Mouse (Mus musculus): ENCODE measurements at regions not wholly inside any gene's neighbourhood (a gene's known extent, or its start where the extent isn't known, plus 50 kb on each side); places are given as distances from the start of the nearest gene placed in this dataset.

DNA sequence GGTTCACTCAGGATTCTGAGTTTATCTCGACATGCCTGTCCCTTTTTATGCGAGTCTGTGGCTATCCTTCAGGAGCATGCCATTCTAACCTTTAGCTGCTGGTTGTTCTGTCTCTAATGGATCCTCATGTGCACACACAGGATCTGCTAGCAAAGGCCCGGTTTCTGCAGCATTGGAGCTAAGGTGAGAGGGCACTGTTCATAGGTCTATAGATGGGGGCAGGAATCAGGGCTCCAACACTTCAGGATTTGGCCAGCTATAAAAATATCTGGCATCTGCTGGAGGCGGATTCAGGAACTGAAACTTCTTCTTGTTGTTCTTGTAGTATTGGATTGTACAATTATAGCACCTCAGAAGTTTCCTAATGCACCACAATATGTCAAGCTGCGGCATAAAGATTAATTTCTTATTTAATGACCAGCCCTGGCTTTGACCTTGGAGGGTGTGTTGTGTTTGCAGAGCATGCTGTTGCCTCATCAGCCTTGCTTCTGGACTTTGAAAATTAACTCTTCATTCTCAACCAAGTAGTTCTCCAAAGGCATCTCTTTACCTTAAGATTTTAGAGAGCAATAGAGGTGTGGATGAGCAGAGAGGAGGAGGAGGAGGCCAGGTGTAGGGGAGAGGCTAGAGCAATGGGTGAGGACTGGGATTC lies 104.4 kb upstream of the Shh start:
- Histone ChIP-seq H3K4me2 (replicated peaks) (no peak overlapping the region), H3K36me3 (no peaks in the 10 kb centered on the region), H3K4me1 (no peaks in the 10 kb centered on the region), H3K4me3 (no peak overlapping the region), H3K9ac (no peak overlapping the region), H3K27ac (no peak overlapping the region), H3K27me3 (no peaks in the 10 kb centered on the region), H3K9me3 (no peaks in the 10 kb centered on the region)
- WGBS, result 88% methylated on average over 5 of the region's 5 CpGs
- ATAC-seq (ENCODE audit: low FRiP score, low read depth), result no peak

DNA sequence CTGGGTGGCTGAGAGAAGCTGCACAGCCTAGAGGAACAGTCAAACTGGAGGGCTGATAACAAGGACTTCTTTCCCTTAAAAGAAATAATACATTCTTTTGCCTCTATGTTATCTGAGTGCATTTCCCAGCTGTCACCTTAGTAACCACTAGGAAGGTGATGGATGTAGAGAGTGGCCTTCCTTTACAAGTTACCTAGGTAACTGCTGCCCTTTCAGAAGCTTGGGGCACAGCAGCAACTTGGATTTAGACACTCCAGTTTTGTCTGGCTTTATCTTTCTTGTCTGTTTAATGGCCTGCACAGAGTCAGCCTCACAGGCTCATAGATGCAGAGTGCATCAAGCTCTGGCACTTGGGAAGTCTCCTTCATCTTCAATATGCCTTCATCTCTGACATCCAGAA lies 101.4 kb upstream of the Shh start:
- Histone ChIP-seq H3K27ac (no peak overlapping the region), H3K27me3 (no peaks in the 10 kb centered on the region), H3K36me3 (no peaks in the 10 kb centered on the region), H3K9me3 (no peaks in the 10 kb centered on the region), H3K4me1 (no peaks in the 10 kb centered on the region), H3K9ac (no peak overlapping the region), H3K4me2 (replicated peaks) (no peak overlapping the region), H3K4me3 (no peak overlapping the region)
- no peak for ATAC-seq (ENCODE audit: low FRiP score, low read depth)

DNA sequence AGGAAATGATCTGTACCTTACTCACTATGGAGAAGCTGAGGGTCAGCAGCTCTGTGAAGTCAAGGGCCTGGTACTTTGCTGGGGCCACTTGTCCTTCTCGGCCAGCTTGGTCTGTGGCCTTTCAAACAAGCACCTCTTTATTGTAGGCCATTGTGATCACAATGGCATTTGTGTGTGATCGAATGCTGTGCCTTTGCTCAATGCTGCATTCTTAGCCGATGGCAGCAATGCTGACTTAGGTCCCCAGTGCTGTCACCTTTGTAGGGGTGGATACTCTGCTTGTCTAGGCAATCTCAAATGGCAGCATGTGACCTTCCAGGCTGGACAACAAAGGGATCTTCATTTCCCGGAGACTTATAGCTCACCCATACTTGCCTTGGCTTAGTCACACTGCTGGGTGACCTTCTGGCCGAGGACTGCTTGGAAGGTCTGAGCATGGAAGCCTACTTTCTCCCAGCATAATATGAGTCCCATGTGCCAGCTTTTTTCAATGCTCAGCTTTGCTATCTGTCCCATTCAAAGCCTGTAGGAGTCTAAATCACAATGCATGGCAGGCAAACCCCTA lies 100.4 kb upstream of the Shh start:
- 83% methylated on average over 5 of the region's 5 CpGs for WGBS
- Histone ChIP-seq H3K9me3 (no peaks in the 10 kb centered on the region), H3K27ac (no peak overlapping the region), H3K4me1 (no peaks in the 10 kb centered on the region), H3K4me2 (replicated peaks) (no peak overlapping the region), H3K9ac (no peak overlapping the region), H3K36me3 (no peaks in the 10 kb centered on the region), H3K4me3 (no peak overlapping the region), H3K27me3 (no peaks in the 10 kb centered on the region)
- ATAC-seq (ENCODE audit: low FRiP score, low read depth), result no peak

DNA sequence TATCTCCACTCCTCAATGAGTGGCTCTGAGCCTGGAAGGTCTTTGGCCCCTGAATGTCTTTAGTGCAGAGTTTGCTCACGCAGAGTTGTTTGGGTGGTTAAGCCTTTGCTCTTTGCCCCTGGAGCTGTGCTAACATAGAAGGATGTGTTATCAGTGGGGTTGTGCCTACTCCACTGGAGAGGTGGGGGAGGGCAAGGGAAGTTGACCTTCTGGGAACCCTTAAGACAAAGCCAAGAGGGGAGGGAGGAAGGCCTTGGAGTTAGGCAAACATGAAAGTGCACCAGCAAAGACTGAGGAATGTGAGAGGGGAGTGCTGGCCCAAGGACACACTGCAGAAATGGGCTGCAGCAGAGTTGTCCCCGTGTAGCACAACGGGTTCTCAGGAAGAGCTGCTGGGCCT lies 96.3 kb upstream of the Shh start:
- no peaks in the 10 kb centered on the region for H3K4me1 ChIP-seq
- no peak overlapping the region for H3K4me3 ChIP-seq
- H3K9ac ChIP-seq, result no peak overlapping the region
- no peak overlapping the region for H3K27ac ChIP-seq
- ATAC-seq (ENCODE audit: low FRiP score, low read depth), result no peak
- H3K4me2 ChIP-seq (replicated peaks), result no peak overlapping the region
- H3K9me3 ChIP-seq, result no peaks in the 10 kb centered on the region
- H3K27me3 ChIP-seq, result no peaks in the 10 kb centered on the region
- WGBS, result 31% methylated on average over 3 of the region's 3 CpGs
- H3K36me3 ChIP-seq, result no peaks in the 10 kb centered on the region

DNA sequence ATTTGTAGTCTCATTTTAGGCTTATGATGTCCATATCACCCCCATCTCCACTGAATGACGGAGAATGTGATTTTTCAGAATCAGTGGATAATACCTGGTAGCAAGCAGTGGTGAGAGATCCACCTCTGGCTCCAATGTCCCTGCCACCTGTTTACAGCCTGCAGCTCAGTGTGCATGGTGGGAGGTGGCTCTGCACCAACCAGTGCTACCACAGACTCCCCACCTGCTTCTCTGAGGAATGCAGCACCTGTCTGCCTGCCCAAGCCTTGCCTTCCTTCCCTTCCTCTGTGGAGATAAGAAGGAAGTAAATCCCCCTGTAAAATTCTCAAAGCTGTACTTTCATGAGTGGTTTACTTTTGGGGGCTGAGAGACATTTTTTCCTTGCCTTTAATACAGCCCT lies 95.9 kb upstream of the Shh start:
- Histone ChIP-seq H3K4me3 (no peak overlapping the region), H3K4me1 (no peaks in the 10 kb centered on the region), H3K4me2 (replicated peaks) (no peak overlapping the region), H3K36me3 (no peaks in the 10 kb centered on the region), H3K27ac (no peak overlapping the region), H3K27me3 (no peaks in the 10 kb centered on the region), H3K9me3 (no peaks in the 10 kb centered on the region), H3K9ac (no peak overlapping the region)
- 76% methylated on average over 1 of the region's 1 CpGs for WGBS
- ATAC-seq (ENCODE audit: low FRiP score, low read depth), result no peak

DNA sequence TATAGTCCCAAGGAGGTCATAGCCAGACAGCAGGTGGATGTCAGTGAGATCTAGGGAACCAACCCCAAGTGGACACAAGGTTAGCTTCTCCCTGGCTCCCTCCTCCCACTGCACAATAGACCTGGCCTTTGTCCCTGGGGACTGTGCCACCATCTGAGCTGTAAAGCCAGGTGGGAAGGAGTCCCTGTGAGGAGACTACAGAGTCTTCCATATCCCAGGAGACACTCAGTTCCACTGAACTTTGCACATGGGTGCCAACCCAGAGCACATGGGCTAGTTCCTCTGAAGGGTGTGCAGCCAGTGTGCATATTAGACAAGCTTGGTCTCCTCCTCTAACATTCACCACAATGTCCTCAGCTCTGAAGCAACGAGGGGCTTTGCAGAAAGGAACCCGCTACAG lies 86.5 kb upstream of the Shh start:
- Histone ChIP-seq H3K4me2 (replicated peaks) (no peak overlapping the region), H3K9me3 (no peaks in the 10 kb centered on the region), H3K9ac (no peak overlapping the region), H3K27me3 (no peaks in the 10 kb centered on the region), H3K27ac (no peak overlapping the region), H3K4me3 (no peak overlapping the region), H3K4me1 (no peaks in the 10 kb centered on the region), H3K36me3 (no peaks in the 10 kb centered on the region)
- WGBS, result 91% methylated on average over 2 of the region's 2 CpGs
- no peak for ATAC-seq (ENCODE audit: low FRiP score, low read depth)

DNA sequence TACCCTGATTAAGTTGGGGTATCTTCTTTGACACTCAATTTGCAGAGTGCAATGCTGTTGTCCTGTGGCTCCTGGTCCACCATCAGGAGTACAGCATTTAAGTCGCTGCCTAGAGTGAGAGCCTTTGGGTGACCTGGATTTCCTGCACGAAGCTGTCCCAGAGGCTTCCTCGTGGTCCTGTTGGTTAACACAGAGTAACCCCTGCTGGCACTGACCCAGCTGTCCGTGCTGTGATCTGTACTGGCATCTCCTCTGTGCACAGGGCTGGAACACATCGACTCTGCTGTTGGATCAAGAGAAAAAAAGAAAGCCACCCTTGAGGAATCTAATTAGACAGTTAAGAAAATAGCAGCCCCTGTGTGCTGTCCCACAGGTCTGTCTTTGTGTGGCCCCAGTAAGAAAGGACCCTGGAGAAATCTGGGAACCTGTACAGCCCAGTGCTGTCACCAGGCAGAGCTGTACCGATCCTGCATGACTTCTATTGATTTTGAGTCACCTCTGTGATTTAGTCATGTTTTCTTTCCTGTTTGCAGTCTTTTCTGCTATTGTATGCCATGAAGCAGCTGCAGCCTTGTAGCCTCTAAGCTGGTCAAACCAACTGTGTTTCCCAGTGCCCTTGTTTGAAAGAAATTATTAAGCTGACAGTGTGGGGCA lies 63.3 kb upstream of the Shh start:
- Histone ChIP-seq H3K4me3 (no peak overlapping the region), H3K9me3 (no peaks in the 10 kb centered on the region), H3K4me2 (replicated peaks) (no peak overlapping the region), H3K27ac (no peak overlapping the region), H3K36me3 (no peaks in the 10 kb centered on the region), H3K9ac (no peak overlapping the region), H3K27me3 (no peaks in the 10 kb centered on the region), H3K4me1 (no peaks in the 10 kb centered on the region)
- no peak for ATAC-seq (ENCODE audit: low FRiP score, low read depth)
- WGBS, result 63% methylated on average over 6 of the region's 6 CpGs

DNA sequence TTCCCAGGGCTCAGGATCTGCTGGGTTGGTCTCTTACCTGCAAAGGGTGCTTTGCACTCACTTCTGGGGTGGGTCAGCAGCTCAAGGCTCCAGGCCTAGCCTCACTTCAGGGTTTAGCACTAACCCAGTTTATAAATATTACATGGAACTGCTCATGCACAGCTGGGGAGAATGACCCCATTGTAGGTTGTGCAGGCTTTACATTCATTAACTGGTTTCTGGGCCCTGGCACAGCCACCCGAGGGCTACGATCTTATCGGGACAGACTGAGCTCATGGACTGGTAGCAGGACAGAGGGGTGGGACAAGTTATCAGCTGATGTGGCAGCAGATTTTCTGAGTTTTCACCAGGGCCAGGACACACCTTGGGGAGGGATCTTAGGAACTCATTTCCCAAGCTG lies 59.4 kb upstream of the Shh start:
- H3K36me3 ChIP-seq, result no peaks in the 10 kb centered on the region
- no peak overlapping the region for H3K27ac ChIP-seq
- ATAC-seq (ENCODE audit: low FRiP score, low read depth), result no peak
- H3K4me1 ChIP-seq, result peaks cover 1% of the 10 kb centered on the region; the same call in 1 of the 2 replicates
- WGBS, result 85% methylated on average over 3 of the region's 3 CpGs
- no peak overlapping the region for H3K4me2 ChIP-seq (replicated peaks)
- no peaks in the 10 kb centered on the region for H3K9me3 ChIP-seq
- no peaks in the 10 kb centered on the region for H3K27me3 ChIP-seq
- no peak overlapping the region for H3K4me3 ChIP-seq
- no peak overlapping the region for H3K9ac ChIP-seq

DNA sequence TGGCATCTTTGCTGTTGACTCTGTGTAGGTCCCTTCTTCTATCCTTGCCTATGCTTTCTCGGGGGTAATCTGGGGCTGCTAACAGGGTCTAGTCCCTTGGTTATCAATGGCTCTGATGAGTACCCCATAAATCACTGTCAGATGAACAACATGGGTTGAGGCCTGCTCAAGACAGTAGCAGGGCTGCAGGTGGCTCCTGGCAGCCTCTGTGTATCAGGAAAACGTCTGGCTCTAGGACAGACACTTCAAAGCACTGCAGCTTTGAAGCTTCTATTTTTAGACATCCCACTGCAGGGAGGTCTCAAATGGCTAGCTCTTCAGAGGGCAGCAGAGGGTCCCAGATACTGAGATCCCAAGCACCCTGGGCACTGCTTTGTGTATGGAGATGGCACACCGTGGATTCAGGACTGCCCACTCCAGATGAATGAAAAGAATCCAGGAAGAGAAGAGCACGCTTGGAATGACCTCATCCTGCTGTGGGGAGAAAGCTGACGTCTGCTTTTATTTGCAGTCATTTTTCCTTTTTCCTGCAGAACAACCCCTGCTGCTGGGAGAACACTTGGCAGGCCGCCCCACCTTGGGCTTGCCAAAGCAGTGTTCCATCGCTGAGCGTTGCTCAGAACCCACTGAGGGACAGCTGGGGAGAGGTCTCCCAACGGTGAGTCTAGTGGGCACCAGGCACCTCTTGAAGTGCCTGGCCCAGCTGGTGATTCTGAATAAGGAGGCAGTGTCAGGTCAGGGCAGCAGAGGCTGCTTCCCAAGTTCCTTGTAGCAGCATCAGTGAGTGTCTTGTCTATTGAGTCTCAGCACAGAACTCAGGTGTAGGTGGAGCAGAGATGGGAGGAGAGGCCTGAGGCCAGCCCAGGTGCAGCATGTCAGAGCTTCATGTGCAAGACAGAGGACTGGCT lies 54.0 kb upstream of the Shh start:
- H3K9me3 ChIP-seq, result no peaks in the 10 kb centered on the region
- no peak overlapping the region for H3K4me2 ChIP-seq (replicated peaks)
- H3K4me1 ChIP-seq, result peaks cover 4% of the 10 kb centered on the region; the same call in 1 of the 2 replicates
- H3K9ac ChIP-seq, result no peak overlapping the region
- H3K27ac ChIP-seq, result no peak overlapping the region
- H3K4me3 ChIP-seq, result no peak overlapping the region
- H3K27me3 ChIP-seq, result no peaks in the 10 kb centered on the region
- peak; percentile 32; the same call in 1 of the 2 replicates for ATAC-seq (ENCODE audit: low FRiP score, low read depth)
- 44% methylated on average over 9 of the region's 9 CpGs for WGBS
- no peaks in the 10 kb centered on the region for H3K36me3 ChIP-seq

DNA sequence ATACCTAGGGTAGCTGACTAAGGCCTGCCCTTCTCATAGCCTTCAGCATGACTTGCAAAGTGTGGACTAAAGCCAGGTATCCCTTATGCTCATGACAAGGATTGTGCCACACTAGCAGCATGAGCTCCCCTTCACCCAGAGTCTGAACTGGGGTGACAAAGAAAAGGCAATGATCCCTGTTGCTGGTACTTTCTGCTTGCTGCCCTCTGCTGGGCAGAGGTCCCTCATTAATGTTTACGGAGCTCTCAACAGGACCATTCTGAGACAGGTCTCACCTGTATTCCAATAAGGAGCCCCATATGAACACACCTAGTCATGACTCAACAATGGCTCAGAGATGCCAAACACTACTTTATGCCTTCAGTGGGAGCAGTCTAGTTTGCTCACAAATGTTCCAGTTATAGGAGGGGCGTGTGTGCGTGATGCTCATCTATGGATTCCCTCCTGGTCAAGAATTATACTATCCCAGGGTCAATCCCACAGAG lies 52.0 kb upstream of the Shh start:
- H3K9ac ChIP-seq, result no peak overlapping the region
- WGBS, result 79% methylated on average over 3 of the region's 3 CpGs

More for the DNA sequence above, 52.0 kb upstream of the Shh start:
- Histone ChIP-seq H3K4me1 (peaks cover 4% of the 10 kb centered on the region; the same call in 1 of the 2 replicates), H3K27ac (no peak overlapping the region), H3K27me3 (no peaks in the 10 kb centered on the region), H3K4me3 (no peak overlapping the region), H3K4me2 (replicated peaks) (no peak overlapping the region), H3K36me3 (no peaks in the 10 kb centered on the region), H3K9me3 (no peaks in the 10 kb centered on the region)
- ATAC-seq (ENCODE audit: low FRiP score, low read depth), result no peak
